Mouse (Mus musculus) midbrain, embryonic 11.5 days (tissue): ENCODE results near the gene Man2a2. TPM values are rescaled to one million over a fixed set of nuclear protein-coding genes. Genes with fewer than 3 reads are reported as not detected.

Source experiments
- ATAC-seq: fragments of 200-750 bp; cut with Nextera tagmentation; 2 replicates; pipeline ENCODE4 v1.8.0; 2017; ENCODE audit warnings: moderate TSS enrichment, moderate library complexity; ENCODE audit not compliant: low FRiP score
- DNase-seq: peaks from one replicate; pipeline ENCODE4 v3.0.0; 2015; ENCODE audit warnings: low spot score; ENCODE audit errors: missing footprints
- H3K27ac ChIP-seq: fragments of 300-500 bp; sonication (generic); 2 replicates; pipeline ENCODE4 v1.5.1; 2014; ENCODE audit warnings: low read depth, low read length
- H3K27me3 ChIP-seq: fragments of 300-500 bp; sonication (generic); 2 replicates; pipeline ENCODE4 v1.6.1; 2014; ENCODE audit warnings: mild to moderate bottlenecking, low read length, moderate library complexity, mixed read lengths; ENCODE audit not compliant: control insufficient read depth, insufficient read depth
- H3K36me3 ChIP-seq: fragments of 300-500 bp; sonication (generic); 2 replicates; pipeline ENCODE4 v1.6.1; 2014; ENCODE audit warnings: mild to moderate bottlenecking, low read length, moderate library complexity, mixed read lengths; ENCODE audit not compliant: control insufficient read depth, insufficient read depth
- H3K4me1 ChIP-seq: fragments of 300-500 bp; sonication (generic); 2 replicates; pipeline ENCODE4 v1.6.1; 2014; ENCODE audit warnings: low read length; ENCODE audit not compliant: control insufficient read depth, insufficient read depth
- H3K4me2 ChIP-seq: fragments of 300-500 bp; sonication (generic); 2 replicates; pipeline ENCODE4 v1.6.1; 2014; ENCODE audit warnings: mild to moderate bottlenecking, moderate library complexity
- H3K4me3 ChIP-seq: fragments of 300-500 bp; sonication (generic); 2 replicates; pipeline ENCODE4 v1.5.1; 2014; ENCODE audit warnings: low read depth, low read length
- H3K9ac ChIP-seq: fragments of 300-500 bp; sonication (generic); 2 replicates; pipeline ENCODE4 v1.6.1; 2014; ENCODE audit warnings: low read length
- H3K9me3 ChIP-seq: fragments of 300-500 bp; sonication (generic); 2 replicates; pipeline ENCODE4 v1.6.1; 2016; ENCODE audit warnings: low read length; ENCODE audit not compliant: control insufficient read depth
- WGBS: fragments of 180-500 bp; shearing (Covaris S2); extraction: QIAGEN DNeasy Blood & Tissue Kit; methylation state at CpG from one replicate; pipeline ENCODE4 v1.1.7; 2014; 5-methylcytosine and 5-hydroxymethylcytosine counted together
- polyA plus RNA-seq: library from polyadenylated mRNA; unstranded; fragments of >200 nt; fragmentation: Nextera tagmentation; extraction: Ambion mirVana; gene quantifications from 2 replicates; pipeline ENCODE4 v1.2.1, GENCODE M21; 2014

The Man2a2 gene
- polyA plus RNA-seq, 1 experiment from 2014 or later: 6.9 TPM

DNA sequence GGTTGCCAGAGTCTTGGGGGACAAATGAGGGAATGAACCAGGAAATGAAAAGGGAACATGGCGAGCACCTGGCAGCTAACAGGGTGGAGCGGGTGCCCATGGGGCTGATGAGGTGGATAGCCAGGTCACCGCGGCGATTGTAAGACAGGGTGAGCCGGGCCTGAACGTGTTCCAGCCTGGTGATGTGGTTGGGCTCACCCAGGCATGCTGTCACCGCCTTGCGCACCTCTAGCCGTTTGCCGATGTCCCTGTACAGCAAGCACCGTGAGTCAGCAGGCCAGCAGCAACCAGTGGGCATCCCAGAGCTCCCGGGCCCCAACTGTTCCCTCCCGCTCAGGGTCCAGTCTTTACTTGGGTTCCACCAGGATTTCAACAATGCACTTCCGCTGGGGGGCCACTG is 20.9 kb upstream of the Man2a2 start:
- Histone ChIP-seq H3K36me3 (peaks cover 8% of the 10 kb centered on the region; the same call in 1 of the 2 replicates), H3K9me3 (no peaks in the 10 kb centered on the region), H3K27me3 (no peaks in the 10 kb centered on the region), H3K4me3 (no peak overlapping the region), H3K4me2 (no peak overlapping the region), H3K4me1 (peaks cover 9% of the 10 kb centered on the region), H3K9ac (no peak overlapping the region), H3K27ac (no peak overlapping the region)
- ATAC-seq (no peak), DNase-seq (no peak)
- WGBS: 92% methylated on average over 15 of the region's 15 CpGs

DNA sequence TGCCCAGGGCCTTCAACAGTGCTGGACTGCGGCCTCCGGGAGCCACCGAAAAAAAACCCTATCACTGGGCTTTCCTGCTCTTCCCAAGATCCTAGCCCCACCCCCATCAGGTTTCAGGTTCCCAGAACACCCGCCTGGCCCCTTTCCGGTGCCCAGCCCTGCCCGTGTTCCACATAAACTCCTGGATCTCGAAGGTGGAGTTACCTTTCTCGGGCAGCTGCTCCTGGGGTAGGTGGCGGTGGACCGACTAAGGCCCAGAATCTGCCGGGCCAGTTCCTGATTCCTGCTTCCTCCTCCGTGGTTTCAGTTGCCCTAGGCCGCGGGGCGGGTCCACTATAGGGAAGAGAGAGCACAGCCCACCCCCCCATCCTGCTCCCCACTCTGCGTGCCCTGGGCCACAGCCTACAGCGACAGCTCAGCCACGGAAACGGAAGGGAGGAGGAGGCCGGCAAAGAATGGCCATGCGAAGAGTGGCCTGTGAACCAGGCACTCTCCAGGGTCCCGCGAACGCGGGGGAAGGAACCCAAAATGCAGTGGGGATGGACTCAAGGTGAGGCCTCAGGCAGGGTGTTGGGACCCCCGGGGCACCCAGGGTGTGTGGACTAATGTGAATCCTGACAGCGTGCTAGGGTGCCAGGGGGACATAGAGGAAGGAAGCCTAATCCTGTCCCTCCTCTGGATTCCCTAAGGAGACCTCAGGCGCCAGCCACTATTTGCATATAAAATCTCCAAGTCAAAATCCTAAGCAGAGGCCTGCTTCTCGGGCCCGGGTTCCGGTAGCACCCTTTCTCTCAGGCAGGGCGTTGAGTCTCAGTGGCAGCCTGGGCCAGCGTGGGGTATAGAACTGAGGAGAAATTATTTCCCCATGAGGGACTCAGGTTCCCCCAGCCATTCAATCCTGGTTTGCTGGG is 16.7 kb upstream of the Man2a2 start, which contains the start of gene Fes:
TSS of gene Fes (minus strand) at position 314 of the 911 bp plus-strand sequence.
- WGBS: 7% methylated on average over 33 of the region's 33 CpGs
- peak within 1 kb of the TSS; percentile 25 for H3K4me3 ChIP-seq
- H3K36me3 ChIP-seq: no peaks in the 10 kb centered on the region
- H3K4me1 ChIP-seq: peaks cover 14% of the 10 kb centered on the region
- H3K4me2 ChIP-seq: peak within 1 kb of the TSS; percentile 49
- H3K27ac ChIP-seq: peak within 1 kb of the TSS; percentile 20
- ATAC-seq (peak; percentile 36), DNase-seq (peak; percentile 95)
- H3K27me3 ChIP-seq: peaks cover 3% of the 10 kb centered on the region
- peak within 1 kb of the TSS; percentile 62 for H3K9ac ChIP-seq
- no peaks in the 10 kb centered on the region for H3K9me3 ChIP-seq

DNA sequence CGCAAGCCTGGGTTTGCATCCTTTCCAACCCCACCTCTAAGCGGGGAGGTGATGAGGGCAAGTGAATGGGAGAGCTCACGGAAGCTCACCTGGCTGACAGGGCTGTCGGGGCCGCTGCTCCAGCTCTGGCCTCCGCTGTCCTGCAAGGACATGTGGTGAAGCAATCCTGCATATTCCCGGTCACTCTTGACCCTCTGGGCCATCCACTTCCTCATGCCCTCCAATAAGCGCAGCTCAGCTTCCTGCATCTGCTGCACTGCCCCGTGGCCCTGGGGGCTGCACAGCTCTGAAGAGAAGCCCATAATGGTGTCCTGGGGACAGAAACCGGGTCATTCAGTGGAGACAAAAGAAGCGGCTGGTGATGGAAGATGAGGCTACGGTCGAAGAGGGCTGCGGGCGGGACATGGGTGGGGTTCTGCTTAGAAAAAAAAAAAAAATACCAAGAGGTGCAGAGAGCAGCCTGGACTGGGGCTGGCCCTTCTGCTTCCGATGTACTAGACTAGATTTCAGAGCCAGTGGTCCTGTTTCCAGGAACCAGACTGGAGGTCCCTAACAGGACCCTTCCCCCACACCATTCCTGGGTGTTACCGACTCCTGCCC is 16.0 kb upstream of the Man2a2 start:
- Histone ChIP-seq H3K27me3 (peaks cover 3% of the 10 kb centered on the region), H3K4me2 (peak overlapping the region; percentile 49), H3K36me3 (no peaks in the 10 kb centered on the region), H3K9me3 (no peaks in the 10 kb centered on the region), H3K4me1 (peaks cover 14% of the 10 kb centered on the region), H3K9ac (peak overlapping the region; percentile 62), H3K27ac (no peak overlapping the region), H3K4me3 (peak overlapping the region; percentile 25; the same call in 1 of the 2 replicates)
- 29% methylated on average over 17 of the region's 17 CpGs for WGBS
- ATAC-seq (no peak), DNase-seq (peak; percentile 89)

DNA sequence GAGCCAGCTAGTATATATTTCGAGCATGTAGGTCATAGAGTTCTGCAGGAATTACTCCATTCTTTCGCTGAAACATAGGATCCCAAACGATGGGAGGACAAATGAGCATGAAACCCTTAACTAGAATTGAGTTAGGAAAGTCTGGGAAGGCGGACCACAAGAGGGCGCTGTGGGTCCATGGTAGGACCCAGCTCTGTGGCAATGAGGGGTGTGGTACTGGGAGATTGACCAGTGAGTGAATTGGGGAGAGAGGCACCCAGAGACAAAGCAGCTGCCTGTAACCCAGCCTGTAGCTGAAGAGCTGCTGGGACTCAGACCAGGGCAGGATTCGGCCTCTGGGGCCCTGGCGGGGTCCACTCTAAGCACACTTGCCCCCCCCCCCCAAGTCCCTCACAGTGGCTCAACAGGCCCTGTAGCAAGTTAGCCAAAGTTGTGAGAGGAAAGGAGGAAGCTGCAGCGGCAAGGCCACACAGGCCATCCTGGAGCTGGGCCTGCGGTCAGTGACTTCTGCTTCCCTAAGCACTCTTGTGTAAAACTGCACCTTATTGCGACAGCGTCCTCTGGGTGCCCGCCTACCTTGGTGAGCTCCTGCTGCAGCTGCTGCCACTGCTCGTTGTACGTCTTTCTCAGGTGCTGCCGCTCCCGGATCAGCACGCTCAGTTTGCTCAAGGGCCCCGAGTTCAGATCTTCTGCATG is 15.2 kb upstream of the Man2a2 start:
- H3K9ac ChIP-seq: peak overlapping the region; percentile 62
- no peak overlapping the region for H3K27ac ChIP-seq
- H3K36me3 ChIP-seq: no peaks in the 10 kb centered on the region
- no peaks in the 10 kb centered on the region for H3K9me3 ChIP-seq
- H3K4me2 ChIP-seq: peak overlapping the region; percentile 49
- H3K4me1 ChIP-seq: peaks cover 14% of the 10 kb centered on the region
- WGBS: 37% methylated on average over 18 of the region's 18 CpGs
- H3K27me3 ChIP-seq: peaks cover 3% of the 10 kb centered on the region
- ATAC-seq (peak; percentile 81), DNase-seq (peak; percentile 100)
- H3K4me3 ChIP-seq: 0 out of 2 replicates have a peak overlapping the region, but pooled peaks have one; percentile 3

DNA sequence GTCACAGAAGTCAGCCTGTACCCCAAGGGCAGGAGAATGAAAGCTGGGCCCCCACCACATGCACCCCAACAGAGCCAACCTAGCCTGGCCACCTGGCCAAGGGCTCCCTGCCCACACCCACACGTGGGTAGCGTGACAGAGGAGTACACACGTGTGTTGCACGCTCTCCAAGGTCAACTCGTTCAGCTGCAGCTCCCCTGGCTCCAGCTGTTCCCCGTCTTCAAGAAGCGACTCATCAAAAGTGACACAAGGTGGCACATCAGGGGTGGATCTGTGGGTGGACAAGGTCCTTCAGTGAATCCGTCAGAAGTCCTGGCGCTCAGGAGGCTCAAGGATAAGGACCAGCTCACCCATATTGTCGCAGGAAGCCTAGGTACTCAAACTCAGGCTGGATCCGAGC is 11.7 kb upstream of the Man2a2 start:
- ATAC-seq (no peak), DNase-seq (no peak)
- Histone ChIP-seq H3K36me3 (no peaks in the 10 kb centered on the region), H3K9me3 (no peaks in the 10 kb centered on the region), H3K27ac (no peak overlapping the region), H3K4me2 (no peak overlapping the region), H3K4me3 (no peak overlapping the region), H3K9ac (no peak overlapping the region), H3K27me3 (peaks cover 3% of the 10 kb centered on the region), H3K4me1 (peaks cover 9% of the 10 kb centered on the region)
- 77% methylated on average over 11 of the region's 11 CpGs for WGBS

DNA sequence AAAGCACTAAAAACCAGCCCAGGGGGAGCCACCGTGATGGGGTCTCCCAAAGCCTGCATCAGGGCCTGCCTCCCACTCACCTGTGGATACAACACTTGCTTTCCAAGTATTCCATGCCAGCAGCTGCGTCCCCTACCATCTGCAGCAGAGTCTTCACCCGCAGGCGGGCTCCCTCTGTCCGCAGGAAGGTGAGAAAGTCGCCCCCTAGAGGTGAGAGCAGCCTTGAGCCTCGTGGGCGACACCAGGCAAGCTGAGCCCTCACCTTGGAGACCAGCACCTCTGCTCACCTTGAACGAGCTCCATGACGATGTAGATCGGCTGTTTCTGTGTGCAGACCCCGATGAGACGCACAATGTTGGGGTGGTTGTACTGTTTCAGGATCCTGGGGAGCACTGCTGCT is 8.4 kb upstream of the Man2a2 start:
- WGBS: 60% methylated on average over 13 of the region's 13 CpGs
- no peaks in the 10 kb centered on the region for H3K9me3 ChIP-seq
- no peak overlapping the region for H3K4me2 ChIP-seq
- no peak overlapping the region for H3K27ac ChIP-seq
- H3K36me3 ChIP-seq: no peaks in the 10 kb centered on the region
- no peak for DNase-seq
- H3K27me3 ChIP-seq: no peaks in the 10 kb centered on the region
- no peak overlapping the region for H3K4me3 ChIP-seq
- no peak for ATAC-seq
- no peak overlapping the region for H3K9ac ChIP-seq
- no peaks in the 10 kb centered on the region for H3K4me1 ChIP-seq

DNA sequence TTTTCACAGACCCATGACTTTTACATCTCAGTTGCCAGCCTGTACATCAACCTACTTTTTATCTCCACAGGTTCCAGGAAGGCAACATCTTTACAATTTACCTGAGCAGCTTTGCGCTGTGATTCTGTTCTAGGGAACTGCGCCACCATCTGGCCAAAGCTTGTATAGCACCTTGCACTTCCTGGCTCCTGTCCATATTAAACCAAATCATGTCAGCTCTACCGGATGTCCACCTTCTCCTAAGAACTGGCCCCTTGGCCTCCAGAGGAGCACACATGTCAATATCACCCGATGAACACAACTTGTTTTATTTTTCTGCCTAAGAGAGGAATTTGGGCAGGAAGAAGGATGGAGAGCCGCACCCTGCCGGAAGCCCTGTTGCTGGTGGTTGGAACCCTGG is 6.3 kb upstream of the Man2a2 start:
- DNase-seq: peak; percentile 97

DNA sequence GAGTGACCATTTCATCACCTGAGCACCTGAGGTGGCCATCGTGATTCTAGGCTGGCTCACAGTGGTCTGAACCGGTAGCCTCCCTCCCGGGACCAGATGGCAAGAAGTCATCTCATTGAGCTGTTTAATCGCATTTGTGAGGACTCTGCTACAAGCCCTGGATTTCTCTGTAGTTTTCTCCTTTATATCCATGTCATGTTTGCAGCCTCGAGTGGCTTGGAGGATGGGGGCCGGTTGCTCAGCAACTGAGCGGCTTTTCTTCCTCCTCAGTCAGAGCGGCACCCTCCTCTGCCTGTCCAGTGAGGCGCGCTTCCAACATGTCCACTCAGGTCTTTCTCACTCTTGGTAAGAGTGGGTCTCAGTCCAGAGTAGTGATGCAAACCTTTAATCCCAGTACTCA is 5.0 kb upstream of the Man2a2 start:
- Histone ChIP-seq H3K4me1 (no peaks in the 10 kb centered on the region), H3K9ac (no peak overlapping the region), H3K4me2 (no peak overlapping the region), H3K9me3 (no peaks in the 10 kb centered on the region), H3K27me3 (no peaks in the 10 kb centered on the region), H3K27ac (no peak overlapping the region), H3K36me3 (no peaks in the 10 kb centered on the region), H3K4me3 (no peak overlapping the region)
- WGBS: 72% methylated on average over 10 of the region's 10 CpGs
- DNase-seq (no peak), ATAC-seq (no peak)

More for the DNA sequence above, 6.3 kb upstream of the Man2a2 start:
- ATAC-seq: no peak
- Histone ChIP-seq H3K4me2 (no peak overlapping the region), H3K4me1 (no peaks in the 10 kb centered on the region), H3K27me3 (no peaks in the 10 kb centered on the region), H3K4me3 (no peak overlapping the region), H3K36me3 (no peaks in the 10 kb centered on the region), H3K27ac (no peak overlapping the region), H3K9me3 (no peaks in the 10 kb centered on the region), H3K9ac (no peak overlapping the region)
- 33% methylated on average over 6 of the region's 6 CpGs for WGBS
